In the genomic region with DNA sequence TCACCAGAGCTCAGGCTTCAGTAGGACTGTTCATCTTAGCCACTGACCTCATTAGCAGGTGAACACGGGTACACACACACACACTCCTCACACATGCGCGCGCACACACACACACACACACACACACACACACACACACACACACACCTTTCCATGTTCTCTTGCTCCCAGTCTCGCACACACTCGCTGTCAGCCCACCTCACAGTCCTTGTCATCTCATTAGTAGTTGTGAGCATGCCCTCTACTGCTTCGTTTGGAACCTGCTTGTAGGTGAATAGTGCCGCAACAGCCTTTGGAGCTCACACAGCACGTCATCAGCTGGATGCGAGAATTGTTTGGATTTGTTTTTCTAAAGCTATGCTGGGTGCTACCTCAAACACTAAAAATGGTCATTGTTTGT, we compare ENCODE assay signal across 22 mouse cellular contexts. TPM values are rescaled to one million over a fixed set of nuclear protein-coding genes. Genes with fewer than 3 reads are reported as not detected.
DNase-seq lines count a peak whose midpoint lies in the region; ATAC-seq and TF ChIP-seq lines count a peak whose summit lies in the region.
"Had no signal": no experiment of that assay in that cellular context is flagged by ENCODE, and none has a peak within 500 bp of the region (broad histone marks: within the 10 kb centered on the region; RNA-seq: fewer than 3 reads in every experiment).

No protein-coding gene starts in this region.

- no peak overlapping the region for H3K4me2 ChIP-seq in hindbrain, embryonic 13.5 days
- H3K4me2 ChIP-seq in hindbrain, embryonic 11.5 days (replicated peaks; ENCODE audit: low read depth, low read length) = no peak overlapping the region
- H3K4me2 ChIP-seq: heart, embryonic 12.5 days; intestine, embryonic 15.5 days; limb, embryonic 13.5 days; liver, embryonic 15.5 days had no signal

- no peak for ATAC-seq in hindbrain, embryonic 13.5 days (ENCODE audit: low FRiP score)
- no peak for ATAC-seq in hindbrain, embryonic 11.5 days (ENCODE audit: low FRiP score)
- ATAC-seq: CD4-positive, CD25-positive, alpha-beta regulatory T cell, adult 4 months; intestine, embryonic 15.5 days had no signal

- in situ Hi-C loops in ES-E14 (cut with MboI; ENCODE audit: low sequenced_read_pairs in 2 of 2, unreplicated experiment in 2 of 2) = loop anchor here in 1 of 2 experiments (10.0 kb wide), 1 partner anchor 185 kb away; no protein-coding TSS in a partner anchor

- TF ChIP-seq CTCF in cerebellum, adult 2 months (IDR thresholded peaks at IDR 0.05; ENCODE audit: borderline replicate concordance, insufficient read depth, low read depth, low read length) = peak; percentile 41; the same call in 1 of the 2 replicates

- H3K27ac ChIP-seq in cerebellum, adult 2 months (ENCODE audit: insufficient read depth, low read length) = peak overlapping the region; percentile 40
- 0 out of 2 replicates have a peak overlapping the region, but pooled peaks have one; percentile 52 for H3K27ac ChIP-seq in hindbrain, embryonic 13.5 days
- no peak overlapping the region for H3K27ac ChIP-seq in hindbrain, embryonic 11.5 days (ENCODE audit: low read depth, low read length)
- H3K27ac ChIP-seq in ES-E14 (ENCODE audit: insufficient read depth, low read depth, low read length, poor library complexity, severe bottlenecking) = peak overlapping the region; percentile 31; the same call in 1 of the 2 replicates
- H3K27ac ChIP-seq in limb, embryonic 10.5 days = peak overlapping the region; percentile 3; the same call in 1 of the 2 replicates
- H3K27ac ChIP-seq: intestine, embryonic 15.5 days; limb, embryonic 13.5 days; liver, embryonic 15.5 days had no signal

- H3K9ac ChIP-seq in hindbrain, embryonic 13.5 days = no peak overlapping the region
- no peak overlapping the region for H3K9ac ChIP-seq in hindbrain, embryonic 11.5 days (ENCODE audit: low read depth, low read length)
- H3K9ac ChIP-seq in ES-E14 (ENCODE audit: insufficient read depth, low read depth, low read length, poor library complexity, severe bottlenecking) = no peak overlapping the region
- H3K9ac ChIP-seq: heart, embryonic 12.5 days; intestine, embryonic 15.5 days; limb, embryonic 13.5 days; liver, embryonic 15.5 days had no signal

- no peak overlapping the region for H3K4me3 ChIP-seq in cerebellum, adult 2 months (replicated peaks; ENCODE audit: insufficient read depth, low read depth, low read length)
- no peak overlapping the region for H3K4me3 ChIP-seq in hindbrain, embryonic 13.5 days
- H3K4me3 ChIP-seq in hindbrain, embryonic 11.5 days (ENCODE audit: low read depth, low read length) = no peak overlapping the region
- H3K4me3 ChIP-seq in ES-E14 (ENCODE audit: insufficient read depth in 1 of 2, low read depth in 1 of 2, low read length in 2 of 2, poor library complexity in 1 of 2, severe bottlenecking in 1 of 2) = no peak overlapping the region
- no peak overlapping the region for H3K4me3 ChIP-seq in limb, embryonic 10.5 days
- H3K4me3 ChIP-seq: heart, embryonic 12.5 days; intestine, embryonic 15.5 days; limb, embryonic 13.5 days; liver, embryonic 15.5 days had no signal

- H3K27me3 ChIP-seq in cerebellum, adult 2 months (ENCODE audit: control insufficient read depth, insufficient read depth, low read length) = no peaks in the 10 kb centered on the region
- H3K27me3 ChIP-seq in hindbrain, embryonic 13.5 days = no peaks in the 10 kb centered on the region
- H3K27me3 ChIP-seq in hindbrain, embryonic 11.5 days (ENCODE audit: control insufficient read depth, insufficient read depth, low read length) = no peaks in the 10 kb centered on the region
- no peaks in the 10 kb centered on the region for H3K27me3 ChIP-seq in limb, embryonic 10.5 days (ENCODE audit: low read depth, poor library complexity, severe bottlenecking)
- H3K27me3 ChIP-seq: heart, embryonic 12.5 days; intestine, embryonic 15.5 days; limb, embryonic 13.5 days; liver, embryonic 15.5 days had no signal

- H3K4me1 ChIP-seq in cerebellum, adult 2 months (ENCODE audit: control insufficient read depth, insufficient read depth, low read length) = peaks cover 17% of the 10 kb centered on the region
- 0 out of 2 replicates have a peak, but pooled peaks cover 2% of the 10 kb centered on the region for H3K4me1 ChIP-seq in hindbrain, embryonic 13.5 days (replicated peaks)
- H3K4me1 ChIP-seq in hindbrain, embryonic 11.5 days (replicated peaks; ENCODE audit: control insufficient read depth, insufficient read depth, low read length) = no peaks in the 10 kb centered on the region
- no peaks in the 10 kb centered on the region for H3K4me1 ChIP-seq in ES-E14 (ENCODE audit: control insufficient read depth in 2 of 2, insufficient read depth in 2 of 2, low read length in 2 of 2, poor library complexity in 1 of 2)
- peaks cover 8% of the 10 kb centered on the region for H3K4me1 ChIP-seq in limb, embryonic 10.5 days
- H3K4me1 ChIP-seq: liver, embryonic 15.5 days had no signal

- H3K36me3 ChIP-seq in hindbrain, embryonic 13.5 days = peaks cover 3% of the 10 kb centered on the region; the same call in 1 of the 2 replicates
- no peaks in the 10 kb centered on the region for H3K36me3 ChIP-seq in hindbrain, embryonic 11.5 days (ENCODE audit: control insufficient read depth, insufficient read depth, low read length)
- no peaks in the 10 kb centered on the region; the same call in 1 of the 2 replicates for H3K36me3 ChIP-seq in ES-E14 (ENCODE audit: control insufficient read depth, insufficient read depth, low read length, poor library complexity, severe bottlenecking)
- H3K36me3 ChIP-seq in limb, embryonic 10.5 days = peaks cover 9% of the 10 kb centered on the region
- H3K36me3 ChIP-seq: intestine, embryonic 15.5 days; liver, embryonic 15.5 days had no signal

- H3K9me3 ChIP-seq in hindbrain, embryonic 13.5 days = no peaks in the 10 kb centered on the region
- H3K9me3 ChIP-seq in hindbrain, embryonic 11.5 days (ENCODE audit: control insufficient read depth, low read length) = no peaks in the 10 kb centered on the region
- no peaks in the 10 kb centered on the region for H3K9me3 ChIP-seq in ES-E14 (ENCODE audit: control insufficient read depth, insufficient read depth, low read depth, low read length)
- no peaks in the 10 kb centered on the region for H3K9me3 ChIP-seq in limb, embryonic 10.5 days (replicated peaks)
- H3K9me3 ChIP-seq: heart, embryonic 12.5 days; intestine, embryonic 15.5 days; limb, embryonic 13.5 days; liver, embryonic 15.5 days had no signal

- 44% methylated on average over 10 of the region's 10 CpGs for WGBS in cerebellum, adult 2 months
- WGBS in hindbrain, embryonic 13.5 days = 83% methylated on average over 10 of the region's 10 CpGs
- WGBS in hindbrain, embryonic 11.5 days = 87% methylated on average over 10 of the region's 10 CpGs
- WGBS in limb, embryonic 10.5 days = 85% methylated on average over 10 of the region's 10 CpGs

- no peak for DNase-seq in cerebellum, adult 2 months
- no peak for DNase-seq in cerebellum, adult 8-10 months
- DNase-seq in hindbrain, embryonic 11.5 days (ENCODE audit: low spot score) = no peak
- no peak for DNase-seq in ES-E14 (ENCODE audit: low read depth, low spot score)
- DNase-seq in limb, embryonic 10.5 days (ENCODE audit: low spot score) = no peak
- DNase-seq in adipocyte (ENCODE audit: low spot score) = no peak
- DNase-seq in testis, postnatal 10 days (ENCODE audit: low spot score) = no peak
- DNase-seq: adrenal gland, postnatal 25 days; lung, postnatal 14 days had no signal

- no peak for TF ChIP-seq POLR2A in cerebellum, adult 2 months (IDR thresholded peaks at IDR 0.05; ENCODE audit: borderline replicate concordance, insufficient read depth, low read length)

TF ChIP-seq in ES-E14, 5 proteins besides CTCF, POLR2A, EP300 and RAD21:
- TF ChIP-seq HCFC1 (IDR thresholded peaks at IDR 0.05; ENCODE audit: borderline replicate concordance, insufficient read depth, low read length) = no peak
- no peak for TF ChIP-seq ZNF384 (IDR thresholded peaks at IDR 0.05; ENCODE audit: low read depth, low read length)
- no peak for TF ChIP-seq MAFK (IDR thresholded peaks at IDR 0.05; ENCODE audit: insufficient read depth, low read depth, low read length)
- no peak for TF ChIP-seq CHD2 (IDR thresholded peaks at IDR 0.05; ENCODE audit: low read depth, low read length)
- no peak for TF ChIP-seq ZC3H11A (IDR thresholded peaks at IDR 0.05; ENCODE audit: borderline replicate concordance, low read depth, low read length)

RNA-seq across cellular contexts. Expression of gene Apoa1, which starts 39.0 kb away (rescaled TPM):
- 2.7 and 3.0 TPM in 2 replicates for polyA plus RNA-seq in cerebellum, adult 2 months (2012; rRNA removed)
- polyA plus RNA-seq in hindbrain, embryonic 13.5 days (2015; fragmentation: Nextera tagmentation; extraction: Ambion mirVana) = 3.3 and 3.7 TPM in 2 replicates
- polyA plus RNA-seq in hindbrain, embryonic 11.5 days (2014; fragmentation: Nextera tagmentation; extraction: Ambion mirVana) = 0.43 and 1.5 TPM in 2 replicates
- total RNA-seq in ES-E14 (2012; rRNA removed) = 0.45 and 0.63 TPM in 2 replicates
- polyA plus RNA-seq in limb, embryonic 10.5 days (2016; fragmentation: Nextera tagmentation; extraction: Ambion mirVana) = 1.3 and 1.7 TPM in 2 replicates
- total RNA-seq: granulocyte monocyte progenitor cell, adult 5-6 weeks; heart, postnatal 25 days; left cerebral cortex, adult 18-20 months; megakaryocyte-erythroid progenitor cell, adult 5-6 weeks had no signal
- polyA plus RNA-seq: CD4-positive, CD25-positive, alpha-beta regulatory T cell, adult 4 months had no signal

RNA-seq across cellular contexts. Expression of gene Apoc3, which starts 46.1 kb away (rescaled TPM):
- polyA plus RNA-seq in cerebellum, adult 2 months (2012; rRNA removed) = 0.57 and 0.88 TPM in 2 replicates
- not detected in 2 replicates for polyA plus RNA-seq in hindbrain, embryonic 13.5 days (2015; fragmentation: Nextera tagmentation; extraction: Ambion mirVana)
- not detected in 2 replicates for polyA plus RNA-seq in hindbrain, embryonic 11.5 days (2014; fragmentation: Nextera tagmentation; extraction: Ambion mirVana)
- not detected in 2 replicates for total RNA-seq in ES-E14 (2012; rRNA removed)
- polyA plus RNA-seq in limb, embryonic 10.5 days (2016; fragmentation: Nextera tagmentation; extraction: Ambion mirVana) = not detected in 2 replicates
- total RNA-seq: granulocyte monocyte progenitor cell, adult 5-6 weeks; heart, postnatal 25 days; megakaryocyte-erythroid progenitor cell, adult 5-6 weeks; neutrophil, adult 5-6 weeks had no signal
- polyA plus RNA-seq: CD4-positive, CD25-positive, alpha-beta regulatory T cell, adult 4 months; embryonic facial prominence, embryonic 11.5 days; heart, embryonic 12.5 days; limb, embryonic 13.5 days had no signal

RNA-seq across cellular contexts. Expression of gene Apoa4, which starts 51.1 kb away (rescaled TPM):
- 0.16 and 0.28 TPM in 2 replicates for polyA plus RNA-seq in cerebellum, adult 2 months (2012; rRNA removed)
- polyA plus RNA-seq in hindbrain, embryonic 13.5 days (2015; fragmentation: Nextera tagmentation; extraction: Ambion mirVana) = not detected in 2 replicates
- not detected in 2 replicates for polyA plus RNA-seq in hindbrain, embryonic 11.5 days (2014; fragmentation: Nextera tagmentation; extraction: Ambion mirVana)
- total RNA-seq in ES-E14 (2012; rRNA removed) = not detected in 2 replicates
- polyA plus RNA-seq in limb, embryonic 10.5 days (2016; fragmentation: Nextera tagmentation; extraction: Ambion mirVana) = 0.13 TPM in 1 of 2 replicates, not detected in the other
- total RNA-seq: adrenal gland, postnatal 25 days; gastrocnemius, adult 18-20 months; granulocyte monocyte progenitor cell, adult 5-6 weeks; heart, postnatal 25 days; left cerebral cortex, adult 18-20 months; megakaryocyte-erythroid progenitor cell, adult 5-6 weeks; neutrophil, adult 5-6 weeks had no signal
- polyA plus RNA-seq: CD4-positive, CD25-positive, alpha-beta regulatory T cell, adult 4 months; embryonic facial prominence, embryonic 11.5 days had no signal
